Mouse (Mus musculus): ENCODE data around the gene Lrrc75a. TPM values are rescaled to one million over a fixed set of nuclear protein-coding genes. Genes with fewer than 3 reads are reported as not detected.

Lrrc75a gene
- polyA plus RNA-seq, 1 experiment from 2014 or later: 5.6 TPM

DNA sequence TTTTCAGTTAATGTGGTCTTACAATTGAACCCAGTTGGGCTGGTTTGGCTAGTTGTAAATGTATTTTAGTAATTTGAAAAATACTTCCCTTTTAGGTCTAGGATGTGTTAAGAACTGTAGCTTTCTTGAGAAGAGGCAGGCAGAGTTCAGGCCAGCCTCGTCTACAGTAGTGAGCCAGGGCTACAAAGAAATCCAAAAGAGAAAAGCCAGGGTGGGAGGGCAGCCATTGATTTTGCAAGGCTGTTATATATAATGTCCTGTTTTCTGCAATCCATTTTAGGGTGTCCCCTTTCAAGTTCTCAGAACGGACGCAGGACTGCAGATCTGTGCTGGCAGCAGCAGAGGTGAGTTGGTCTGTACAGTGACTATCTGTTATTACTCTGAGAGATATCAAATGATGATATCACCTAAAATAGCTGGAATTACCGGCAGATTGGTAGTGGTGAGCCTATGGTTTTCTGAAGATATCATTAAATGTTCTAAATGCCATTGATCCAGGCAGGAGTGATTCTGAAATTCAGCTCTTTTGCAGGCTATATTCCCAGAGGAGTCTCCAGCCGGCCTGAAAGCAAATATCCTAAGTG is 44.1 kb downstream of the Lrrc75a start:
- H3K4me2 ChIP-seq (ENCODE audit: low read depth, low read length): peak overlapping the region; percentile 64
- peak overlapping the region; percentile 97 for H3K9ac ChIP-seq (ENCODE audit: low read length)
- no peaks in the 10 kb centered on the region for H3K9me3 ChIP-seq (replicated peaks; ENCODE audit: control insufficient read depth, low read length)
- peak overlapping the region; percentile 96 for H3K27ac ChIP-seq (ENCODE audit: low read length)
- no peak for ATAC-seq (ENCODE audit: insufficient read depth, low FRiP score)
- peaks cover 27% of the 10 kb centered on the region for H3K4me1 ChIP-seq (ENCODE audit: control insufficient read depth, insufficient read depth, low read length)
- 13% methylated on average over 5 of the region's 5 CpGs for WGBS
- H3K36me3 ChIP-seq (ENCODE audit: control insufficient read depth, insufficient read depth, low read length): peaks cover 25% of the 10 kb centered on the region
- H3K27me3 ChIP-seq (ENCODE audit: control insufficient read depth, insufficient read depth, low read length): no peaks in the 10 kb centered on the region
- peak overlapping the region; percentile 61 for H3K4me3 ChIP-seq (replicated peaks; ENCODE audit: low read length)

DNA sequence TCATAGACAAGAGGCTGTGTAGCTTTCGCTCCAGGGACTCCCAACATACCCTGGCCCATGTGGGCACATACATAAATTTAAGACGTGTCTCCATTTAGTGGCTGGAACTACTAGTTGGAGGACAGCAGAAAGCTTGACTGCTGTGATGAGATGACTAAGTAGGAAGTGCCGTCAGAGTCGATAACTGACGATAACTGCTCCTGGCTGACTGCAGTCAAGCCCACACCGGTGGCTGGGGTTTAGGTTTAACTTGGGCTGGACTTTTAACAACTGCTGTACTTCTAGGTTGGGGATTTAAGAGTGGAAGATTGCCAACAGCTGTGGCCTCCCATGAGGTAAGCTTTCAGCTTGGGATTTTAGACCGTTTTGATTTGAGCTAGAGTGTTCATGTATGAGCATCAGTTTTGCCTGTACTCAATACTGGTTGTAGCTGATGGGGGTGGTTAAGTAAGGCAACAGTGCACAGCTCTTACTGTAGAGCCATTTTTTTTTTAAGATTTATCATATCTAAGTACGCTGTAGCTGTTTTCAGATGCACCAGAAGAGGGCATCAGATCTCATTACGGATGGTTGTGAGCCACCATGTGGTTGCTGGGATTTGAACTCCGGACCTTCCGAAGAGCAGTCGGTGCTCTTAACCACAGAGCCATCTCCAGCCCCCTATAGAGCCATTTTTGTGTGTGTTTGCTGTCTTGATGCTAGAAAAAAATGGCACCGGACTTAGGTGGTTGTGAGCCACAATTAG is 44.8 kb downstream of the Lrrc75a start:
- Histone ChIP-seq H3K9me3 (replicated peaks; ENCODE audit: control insufficient read depth, low read length) (no peaks in the 10 kb centered on the region), H3K4me1 (ENCODE audit: control insufficient read depth, insufficient read depth, low read length) (peaks cover 27% of the 10 kb centered on the region), H3K27ac (ENCODE audit: low read length) (peak overlapping the region; percentile 96), H3K4me3 (replicated peaks; ENCODE audit: low read length) (peak overlapping the region; percentile 61), H3K9ac (ENCODE audit: low read length) (peak overlapping the region; percentile 97), H3K27me3 (ENCODE audit: control insufficient read depth, insufficient read depth, low read length) (no peaks in the 10 kb centered on the region), H3K4me2 (ENCODE audit: low read depth, low read length) (peak overlapping the region; percentile 64), H3K36me3 (ENCODE audit: control insufficient read depth, insufficient read depth, low read length) (peaks cover 25% of the 10 kb centered on the region)
- ATAC-seq (ENCODE audit: insufficient read depth, low FRiP score): no peak
- under 1% methylated on average over 13 of the region's 13 CpGs for WGBS

DNA sequence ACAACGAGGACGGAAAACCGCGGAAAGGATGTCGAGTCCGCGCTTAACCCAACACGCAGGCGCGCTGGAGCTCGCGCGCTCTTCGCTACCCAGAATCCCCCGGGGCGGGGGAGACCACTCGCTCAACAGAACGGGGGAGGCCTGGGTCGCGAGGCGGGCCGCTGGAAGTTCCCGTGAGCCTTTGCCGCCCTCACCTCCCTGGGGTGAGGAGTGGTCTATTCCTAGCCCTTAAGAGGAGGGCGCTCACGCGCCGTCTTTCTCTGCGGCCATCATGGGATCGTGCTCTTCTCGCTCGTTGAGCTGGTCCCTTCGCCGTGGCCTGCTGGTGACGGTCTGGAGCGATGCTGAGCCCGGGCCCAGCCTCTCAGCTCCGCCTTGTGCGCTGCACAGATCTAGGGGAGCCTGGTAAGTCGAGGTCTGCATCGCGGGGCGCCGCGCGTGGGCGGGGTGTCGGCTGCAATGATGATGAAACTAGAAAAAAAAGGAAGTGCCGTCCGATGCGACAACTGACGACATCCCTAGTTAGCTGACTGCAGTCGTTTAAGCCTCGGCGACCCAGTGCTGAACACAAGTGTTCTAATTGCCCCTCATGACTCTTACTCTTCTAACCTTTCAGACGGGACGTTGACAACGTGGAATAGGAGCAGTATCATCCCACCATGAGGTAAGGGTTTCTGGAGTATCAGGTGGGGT is 45.6 kb downstream of the Lrrc75a start:
- peak; percentile 96 for ATAC-seq (ENCODE audit: insufficient read depth, low FRiP score)
- WGBS: under 1% methylated on average over 58 of the region's 58 CpGs
- H3K27me3 ChIP-seq (ENCODE audit: control insufficient read depth, insufficient read depth, low read length): no peaks in the 10 kb centered on the region
- H3K9me3 ChIP-seq (replicated peaks; ENCODE audit: control insufficient read depth, low read length): no peaks in the 10 kb centered on the region
- H3K9ac ChIP-seq (ENCODE audit: low read length): peak overlapping the region; percentile 97
- H3K4me2 ChIP-seq (ENCODE audit: low read depth, low read length): peak overlapping the region; percentile 75
- peak overlapping the region; percentile 96 for H3K27ac ChIP-seq (ENCODE audit: low read length)
- peak overlapping the region; percentile 61 for H3K4me3 ChIP-seq (replicated peaks; ENCODE audit: low read length)
- peaks cover 27% of the 10 kb centered on the region for H3K4me1 ChIP-seq (ENCODE audit: control insufficient read depth, insufficient read depth, low read length)
- H3K36me3 ChIP-seq (ENCODE audit: control insufficient read depth, insufficient read depth, low read length): peaks cover 25% of the 10 kb centered on the region

DNA sequence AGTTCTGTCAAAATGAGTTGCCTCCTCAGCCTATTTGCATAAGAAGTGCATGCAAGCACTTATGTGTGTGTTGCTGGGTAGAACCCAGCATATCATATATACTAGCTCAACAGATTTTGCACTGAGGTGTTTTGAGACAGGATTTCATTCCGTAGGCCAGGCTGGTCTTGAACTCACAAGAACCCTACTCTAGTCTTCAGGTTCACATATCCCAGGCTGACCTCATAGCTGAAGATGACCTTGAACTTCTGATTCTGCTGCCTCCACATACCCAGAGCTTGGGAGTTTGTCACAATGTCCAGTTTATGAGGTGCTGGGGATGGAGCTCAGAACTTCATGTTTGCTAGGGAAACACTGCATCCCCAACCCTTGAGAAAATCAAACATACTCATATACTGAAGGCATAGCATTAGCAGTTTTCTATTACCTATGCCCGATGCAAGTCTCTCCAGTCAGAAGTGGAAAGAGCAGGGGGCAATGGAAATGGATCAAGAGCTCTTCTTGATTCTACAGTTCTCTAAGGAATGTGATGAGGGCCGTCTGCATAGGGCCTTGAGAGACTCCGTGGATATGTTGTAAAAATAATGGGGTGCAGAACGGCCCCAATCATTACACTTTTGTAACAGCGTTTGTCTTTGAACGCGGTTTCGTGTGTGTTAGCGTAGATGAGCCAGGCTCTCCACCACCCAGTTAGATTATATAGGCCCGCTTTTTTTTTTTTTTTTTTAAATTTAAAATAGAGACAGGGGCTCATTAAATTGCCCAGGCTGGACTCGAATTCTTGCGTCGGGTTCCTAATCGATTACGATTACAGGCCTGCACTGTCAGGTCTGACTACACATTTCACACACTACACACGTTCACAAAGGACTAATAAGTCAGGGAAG is 46.3 kb downstream of the Lrrc75a start:
- Histone ChIP-seq H3K9me3 (replicated peaks; ENCODE audit: control insufficient read depth, low read length) (no peaks in the 10 kb centered on the region), H3K4me3 (replicated peaks; ENCODE audit: low read length) (peak overlapping the region; percentile 61), H3K27ac (ENCODE audit: low read length) (peak overlapping the region; percentile 88), H3K4me2 (ENCODE audit: low read depth, low read length) (peak overlapping the region; percentile 75), H3K27me3 (ENCODE audit: control insufficient read depth, insufficient read depth, low read length) (no peaks in the 10 kb centered on the region), H3K36me3 (ENCODE audit: control insufficient read depth, insufficient read depth, low read length) (peaks cover 21% of the 10 kb centered on the region), H3K9ac (ENCODE audit: low read length) (peak overlapping the region; percentile 97), H3K4me1 (ENCODE audit: control insufficient read depth, insufficient read depth, low read length) (peaks cover 27% of the 10 kb centered on the region)
- 11% methylated on average over 17 of the region's 17 CpGs for WGBS
- ATAC-seq (ENCODE audit: insufficient read depth, low FRiP score): no peak

DNA sequence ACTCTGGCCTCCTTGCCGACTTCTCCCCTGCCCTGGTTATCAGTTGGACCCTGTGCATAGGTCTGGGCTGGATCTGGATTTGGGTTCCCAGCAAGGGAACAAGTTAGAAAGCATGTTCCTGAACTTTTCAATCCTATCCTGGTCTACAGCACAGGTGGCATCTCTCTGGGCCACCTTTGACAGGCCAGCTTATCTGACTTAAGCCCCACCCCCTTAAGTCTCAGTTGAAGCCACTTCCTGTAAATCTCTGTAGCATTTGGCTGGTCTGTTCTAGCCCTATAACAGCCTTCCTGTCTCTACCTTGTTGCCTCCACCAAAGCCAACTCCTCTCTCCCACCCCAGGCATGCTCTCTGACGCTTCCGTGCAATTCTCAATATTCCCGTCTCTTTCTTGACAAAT is 49.8 kb downstream of the Lrrc75a start:
- Histone ChIP-seq H3K4me3 (replicated peaks; ENCODE audit: low read length) (no peak overlapping the region), H3K4me1 (ENCODE audit: control insufficient read depth, insufficient read depth, low read length) (peaks cover 5% of the 10 kb centered on the region), H3K9ac (ENCODE audit: low read length) (0 out of 2 replicates have a peak overlapping the region, but pooled peaks have one; percentile 5), H3K4me2 (ENCODE audit: low read depth, low read length) (no peak overlapping the region), H3K27me3 (ENCODE audit: control insufficient read depth, insufficient read depth, low read length) (no peaks in the 10 kb centered on the region), H3K36me3 (ENCODE audit: control insufficient read depth, insufficient read depth, low read length) (no peaks in the 10 kb centered on the region), H3K9me3 (replicated peaks; ENCODE audit: control insufficient read depth, low read length) (no peaks in the 10 kb centered on the region), H3K27ac (ENCODE audit: low read length) (no peak overlapping the region)
- ATAC-seq (ENCODE audit: insufficient read depth, low FRiP score): no peak
- WGBS: 64% methylated on average over 4 of the region's 4 CpGs

DNA sequence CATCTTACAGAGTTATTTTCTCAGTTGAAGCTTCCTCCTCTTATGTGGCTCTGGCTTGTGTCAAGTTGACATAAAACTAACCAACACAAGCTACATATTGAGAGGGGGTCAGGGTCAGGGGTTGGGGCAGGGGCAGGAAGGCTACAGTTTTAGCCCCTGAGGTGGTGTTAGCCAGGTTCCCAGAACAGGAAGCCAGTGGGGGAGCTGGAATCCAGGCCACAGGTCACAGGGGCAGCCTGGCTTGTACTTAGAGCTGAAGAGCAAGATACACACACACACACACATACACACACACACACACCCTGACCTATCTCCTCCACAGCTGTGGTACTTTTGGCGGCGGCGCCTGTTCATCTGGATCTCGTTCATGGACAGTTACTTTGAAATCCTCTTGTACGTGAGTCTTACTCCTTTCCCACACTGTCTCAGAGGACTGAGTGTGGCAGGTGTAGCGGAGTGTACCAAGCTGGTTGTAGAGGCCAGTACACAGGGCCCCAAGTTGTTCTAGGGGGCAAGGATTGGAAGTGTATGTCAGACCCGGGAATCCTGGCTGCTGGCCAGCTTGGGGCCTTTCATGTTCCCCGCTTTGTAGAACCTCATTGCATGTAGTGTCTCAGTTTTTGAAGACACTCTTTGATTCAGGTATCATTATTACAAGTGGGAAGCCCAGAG is 56.3 kb downstream of the Lrrc75a start:
- Histone ChIP-seq H3K4me2 (ENCODE audit: low read depth, low read length) (no peak overlapping the region), H3K4me1 (ENCODE audit: control insufficient read depth, insufficient read depth, low read length) (no peaks in the 10 kb centered on the region), H3K9me3 (replicated peaks; ENCODE audit: control insufficient read depth, low read length) (no peaks in the 10 kb centered on the region), H3K9ac (ENCODE audit: low read length) (no peak overlapping the region), H3K27me3 (ENCODE audit: control insufficient read depth, insufficient read depth, low read length) (no peaks in the 10 kb centered on the region), H3K36me3 (ENCODE audit: control insufficient read depth, insufficient read depth, low read length) (no peaks in the 10 kb centered on the region), H3K27ac (ENCODE audit: low read length) (no peak overlapping the region), H3K4me3 (replicated peaks; ENCODE audit: low read length) (no peak overlapping the region)
- no peak for ATAC-seq (ENCODE audit: insufficient read depth, low FRiP score)
- WGBS: 48% methylated on average over 8 of the region's 8 CpGs

DNA sequence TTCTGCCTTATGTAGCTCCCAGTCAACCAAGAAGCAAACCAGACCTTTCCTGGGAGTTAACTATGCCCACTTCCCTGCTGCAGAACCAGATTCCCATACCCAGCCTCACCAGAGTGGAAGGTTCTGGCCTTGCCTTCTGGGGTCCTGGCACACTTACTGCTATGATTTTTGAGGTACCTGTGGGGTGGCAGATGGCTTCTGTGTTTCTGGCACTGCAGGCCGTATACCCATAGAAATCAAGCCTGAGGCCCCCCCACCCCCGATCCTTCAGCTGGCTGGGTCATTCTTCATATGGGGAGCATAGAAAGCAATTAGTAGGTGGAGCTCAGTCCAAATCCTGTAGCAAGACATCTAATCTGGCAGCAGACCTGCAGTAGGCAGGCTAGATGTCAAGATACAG is 57.3 kb downstream of the Lrrc75a start:
- Histone ChIP-seq H3K4me2 (ENCODE audit: low read depth, low read length) (no peak overlapping the region), H3K27ac (ENCODE audit: low read length) (no peak overlapping the region), H3K36me3 (ENCODE audit: control insufficient read depth, insufficient read depth, low read length) (no peaks in the 10 kb centered on the region), H3K4me1 (ENCODE audit: control insufficient read depth, insufficient read depth, low read length) (no peaks in the 10 kb centered on the region), H3K9ac (ENCODE audit: low read length) (no peak overlapping the region), H3K9me3 (replicated peaks; ENCODE audit: control insufficient read depth, low read length) (no peaks in the 10 kb centered on the region), H3K4me3 (replicated peaks; ENCODE audit: low read length) (no peak overlapping the region), H3K27me3 (ENCODE audit: control insufficient read depth, insufficient read depth, low read length) (no peaks in the 10 kb centered on the region)
- WGBS: 83% methylated on average over 2 of the region's 2 CpGs
- ATAC-seq (ENCODE audit: insufficient read depth, low FRiP score): no peak

DNA sequence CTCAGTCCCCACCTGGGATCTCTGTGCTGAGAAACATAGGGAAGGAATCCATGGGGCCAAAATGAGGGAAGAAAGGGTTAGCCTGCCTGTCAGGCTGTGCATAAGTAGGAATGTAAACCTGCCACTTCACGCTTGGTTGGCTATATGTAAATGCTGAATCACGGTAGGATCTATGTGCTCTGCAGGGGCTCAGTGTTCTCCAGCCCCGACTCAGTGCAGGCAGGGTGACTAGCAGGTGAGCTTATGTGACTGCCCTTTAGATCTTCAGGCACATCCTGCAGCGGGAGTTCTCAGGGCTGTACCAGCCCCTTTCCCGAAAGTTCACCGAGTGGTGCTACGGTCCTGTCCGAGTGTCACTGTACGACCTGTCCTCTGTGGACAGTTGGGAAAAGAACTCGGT is 58.9 kb downstream of the Lrrc75a start:
- Histone ChIP-seq H3K27me3 (ENCODE audit: control insufficient read depth, insufficient read depth, low read length) (no peaks in the 10 kb centered on the region), H3K9ac (ENCODE audit: low read length) (no peak overlapping the region), H3K4me1 (ENCODE audit: control insufficient read depth, insufficient read depth, low read length) (no peaks in the 10 kb centered on the region), H3K4me2 (ENCODE audit: low read depth, low read length) (no peak overlapping the region), H3K9me3 (replicated peaks; ENCODE audit: control insufficient read depth, low read length) (no peaks in the 10 kb centered on the region), H3K27ac (ENCODE audit: low read length) (no peak overlapping the region), H3K36me3 (ENCODE audit: control insufficient read depth, insufficient read depth, low read length) (no peaks in the 10 kb centered on the region), H3K4me3 (replicated peaks; ENCODE audit: low read length) (no peak overlapping the region)
- ATAC-seq (ENCODE audit: insufficient read depth, low FRiP score): no peak
- WGBS: 83% methylated on average over 10 of the region's 10 CpGs

Data from stomach, embryonic 16.5 days (tissue).